Mouse (Mus musculus) G1E (cell line): ENCODE measurements around the gene Ppp4c. TPM values are rescaled to one million over a fixed set of nuclear protein-coding genes. Genes with fewer than 3 reads are reported as not detected.

Source experiments
- ATAC-seq: 2 replicates; pipeline ENCODE4 v1.8.0; 2016; ENCODE audit warnings: mild to moderate bottlenecking; ENCODE audit not compliant: insufficient number of reproducible peaks, poor library complexity, low FRiP score, severe bottlenecking; ENCODE audit errors: extremely low read depth
- DNase-seq: peaks from one replicate; pipeline ENCODE4 v3.0.0; 2012; ENCODE audit warnings: low spot score
- H3K27me3 ChIP-seq: 2 replicates; pipeline ENCODE4 v1.6.1; 2012; ENCODE audit warnings: mild to moderate bottlenecking, low read length, inconsistent platforms; ENCODE audit not compliant: insufficient read depth
- H3K36me3 ChIP-seq: replicated peaks from 2 replicates; pipeline ENCODE3; 2012; ENCODE audit warnings: mild to moderate bottlenecking, inconsistent platforms
- H3K4me1 ChIP-seq: 2 replicates; pipeline ENCODE4 v1.6.1; 2012; ENCODE audit warnings: low read depth, low read length, inconsistent platforms, mixed read lengths; ENCODE audit not compliant: insufficient read depth
- H3K4me3 ChIP-seq: 2 replicates; pipeline ENCODE4 v1.5.1; 2012; ENCODE audit warnings: low read depth, mild to moderate bottlenecking, inconsistent platforms, low read length, moderate library complexity, mixed read lengths
- H3K9me3 ChIP-seq: replicated peaks from 2 replicates; pipeline ENCODE4 v1.6.1; 2012; ENCODE audit warnings: inconsistent platforms
- CTCF ChIP-seq: IDR thresholded peaks from 2 replicates; pipeline ENCODE4 v1.5.1; 2012; ENCODE audit warnings: low read depth, low read length, inconsistent platforms, mixed read lengths
- GATA1 ChIP-seq: IDR thresholded peaks from 2 replicates; pipeline ENCODE4 v1.6.1; 2012; ENCODE audit warnings: borderline replicate concordance, low read length, inconsistent platforms, mixed read lengths
- GATA2 ChIP-seq: IDR thresholded peaks from 2 replicates; pipeline ENCODE4 v1.6.1; 2012; ENCODE audit warnings: low read depth, low read length, inconsistent platforms, borderline replicate concordance
- POLR2AphosphoS5 ChIP-seq: IDR thresholded peaks from 2 replicates; pipeline ENCODE4 v1.6.1; 2012; ENCODE audit warnings: low read depth, low read length, inconsistent platforms; ENCODE audit not compliant: insufficient replicate concordance
- TAL1 ChIP-seq: conservative IDR thresholded peaks from 2 replicates; pipeline ENCODE4 v1.6.1; 2012; ENCODE audit warnings: low read depth, low read length, inconsistent platforms, mixed read lengths
- polyA plus RNA-seq: library from polyadenylated mRNA; stranded (reverse); fragments of >175 nt; gene quantifications from 2 replicates; pipeline ENCODE4 v1.2.3, GENCODE M21; 2012
- total RNA-seq, 2 experiments: library from RNA; stranded (forward) in 1 of 2; stranded (reverse) in 1 of 2; fragments of 200-1000 nt in 1 of 2; fragments of >200 nt in 1 of 2; fragmentation: Nextera tagmentation in 1 of 2; gene quantifications; 2 replicates each; pipeline ENCODE4 v1.2.3; 2014 to 2017

Gene Ppp4c
- total and polyA plus RNA-seq, 3 experiments, result 169 to 186 (median 176) TPM

DNA sequence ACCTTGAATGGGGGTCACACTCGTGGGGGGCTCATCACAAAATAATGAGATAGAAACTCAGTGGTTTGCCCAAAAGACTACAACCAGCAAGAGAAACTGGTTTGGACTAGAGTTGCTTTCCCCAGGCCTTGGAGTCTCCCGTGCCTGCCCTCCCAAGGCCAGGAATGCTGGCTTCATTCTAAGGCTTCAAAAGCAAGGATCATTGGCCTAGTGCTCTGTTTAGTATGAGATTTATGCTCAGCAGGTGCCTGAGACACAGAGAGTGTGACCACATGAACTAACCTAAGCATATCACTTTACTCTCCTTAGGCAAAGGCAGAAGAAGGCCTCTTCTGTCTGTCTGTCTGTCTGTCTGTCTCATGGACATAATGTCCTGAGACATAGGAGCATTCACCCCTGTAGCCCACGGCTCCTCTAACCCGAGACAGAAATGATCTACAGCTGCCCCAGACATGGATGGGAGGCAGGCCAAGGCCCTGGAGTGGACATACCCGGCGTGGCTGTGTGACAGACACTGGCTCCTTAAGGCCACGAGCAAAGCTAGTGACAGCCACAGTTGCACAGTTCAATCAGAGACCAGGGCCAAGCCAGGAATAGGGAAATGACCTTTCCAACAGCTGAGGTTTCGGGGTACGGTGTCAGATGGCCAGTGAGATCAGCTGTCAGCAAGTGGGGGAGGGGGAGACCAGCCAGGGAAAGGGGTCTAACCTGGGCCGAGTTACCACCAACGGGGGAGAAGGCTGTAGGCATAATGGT lies 10.0 kb upstream of the Ppp4c start:
- peaks cover 6% of the 10 kb centered on the region; the same call in 1 of the 2 replicates for H3K27me3 ChIP-seq
- DNase-seq (no peak), ATAC-seq (no peak)
- H3K4me3 ChIP-seq, result no peak overlapping the region
- no peaks in the 10 kb centered on the region for H3K9me3 ChIP-seq
- peaks cover 22% of the 10 kb centered on the region for H3K36me3 ChIP-seq
- no peak for TF ChIP-seq GATA2
- no peak for TF ChIP-seq GATA1
- TF ChIP-seq TAL1, result no peak
- no peak for TF ChIP-seq POLR2AphosphoS5
- no peak for TF ChIP-seq CTCF
- H3K4me1 ChIP-seq, result peaks cover 53% of the 10 kb centered on the region

GRCm38 (mm10) chr7:126801057-126801422 lies 8.7 kb upstream of the Ppp4c start:
- DNase-seq (no peak), ATAC-seq (no peak)
- H3K4me3 ChIP-seq, result no peak overlapping the region
- peaks cover 3% of the 10 kb centered on the region; the same call in 1 of the 2 replicates for H3K27me3 ChIP-seq
- H3K36me3 ChIP-seq, result peaks cover 35% of the 10 kb centered on the region
- no peaks in the 10 kb centered on the region for H3K9me3 ChIP-seq
- H3K4me1 ChIP-seq, result peaks cover 65% of the 10 kb centered on the region
- no peak for TF ChIP-seq GATA1
- no peak for TF ChIP-seq GATA2
- TF ChIP-seq TAL1, result no peak
- no peak for TF ChIP-seq CTCF
- TF ChIP-seq POLR2AphosphoS5, result no peak

DNA sequence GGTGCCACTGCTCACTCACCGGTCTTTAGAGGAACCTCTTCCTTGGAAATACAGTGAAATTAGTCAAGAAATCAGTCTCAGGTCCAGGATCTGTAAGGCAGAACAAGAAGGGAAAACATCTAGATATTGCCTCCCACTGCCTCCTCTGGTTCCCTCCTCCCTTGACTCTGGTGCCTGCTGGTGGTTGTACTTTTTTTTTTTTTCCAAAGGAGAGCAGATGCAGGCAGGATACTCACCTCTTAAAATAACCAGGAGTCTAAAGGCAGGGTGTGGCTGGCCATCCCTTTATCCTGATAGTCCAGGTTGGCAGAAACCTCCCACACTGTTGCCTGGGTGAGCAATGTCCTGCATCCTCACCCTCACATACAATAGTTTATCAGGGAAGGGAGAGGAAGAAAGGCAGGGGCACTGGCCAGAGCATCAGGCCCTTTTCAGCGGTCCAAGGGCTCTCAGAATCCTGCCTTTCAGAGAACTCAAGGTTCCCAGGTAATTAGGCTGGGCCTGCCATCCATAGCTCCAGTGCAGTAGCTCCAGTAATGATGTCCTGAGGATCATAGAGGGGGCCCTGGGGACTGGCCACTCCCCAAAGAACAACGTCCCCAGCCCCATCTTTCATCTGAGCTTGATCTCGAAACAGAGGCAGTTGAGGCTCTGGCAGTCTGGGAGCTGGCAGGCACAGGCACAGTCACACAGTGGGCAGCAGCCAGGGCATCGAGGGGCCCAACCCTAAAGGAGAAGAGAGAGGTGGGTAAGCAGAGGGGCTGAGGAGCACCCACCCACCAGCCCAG lies 8.2 kb upstream of the Ppp4c start:
- peaks cover 71% of the 10 kb centered on the region for H3K4me1 ChIP-seq
- H3K36me3 ChIP-seq, result peaks cover 41% of the 10 kb centered on the region
- ATAC-seq (no peak), DNase-seq (no peak)
- no peak for TF ChIP-seq GATA2
- no peak for TF ChIP-seq TAL1
- TF ChIP-seq CTCF, result no peak
- no peak for TF ChIP-seq POLR2AphosphoS5
- TF ChIP-seq GATA1, result no peak
- H3K9me3 ChIP-seq, result no peaks in the 10 kb centered on the region
- peak overlapping the region; percentile 99 for H3K4me3 ChIP-seq
- peaks cover 3% of the 10 kb centered on the region; the same call in 1 of the 2 replicates for H3K27me3 ChIP-seq

DNA sequence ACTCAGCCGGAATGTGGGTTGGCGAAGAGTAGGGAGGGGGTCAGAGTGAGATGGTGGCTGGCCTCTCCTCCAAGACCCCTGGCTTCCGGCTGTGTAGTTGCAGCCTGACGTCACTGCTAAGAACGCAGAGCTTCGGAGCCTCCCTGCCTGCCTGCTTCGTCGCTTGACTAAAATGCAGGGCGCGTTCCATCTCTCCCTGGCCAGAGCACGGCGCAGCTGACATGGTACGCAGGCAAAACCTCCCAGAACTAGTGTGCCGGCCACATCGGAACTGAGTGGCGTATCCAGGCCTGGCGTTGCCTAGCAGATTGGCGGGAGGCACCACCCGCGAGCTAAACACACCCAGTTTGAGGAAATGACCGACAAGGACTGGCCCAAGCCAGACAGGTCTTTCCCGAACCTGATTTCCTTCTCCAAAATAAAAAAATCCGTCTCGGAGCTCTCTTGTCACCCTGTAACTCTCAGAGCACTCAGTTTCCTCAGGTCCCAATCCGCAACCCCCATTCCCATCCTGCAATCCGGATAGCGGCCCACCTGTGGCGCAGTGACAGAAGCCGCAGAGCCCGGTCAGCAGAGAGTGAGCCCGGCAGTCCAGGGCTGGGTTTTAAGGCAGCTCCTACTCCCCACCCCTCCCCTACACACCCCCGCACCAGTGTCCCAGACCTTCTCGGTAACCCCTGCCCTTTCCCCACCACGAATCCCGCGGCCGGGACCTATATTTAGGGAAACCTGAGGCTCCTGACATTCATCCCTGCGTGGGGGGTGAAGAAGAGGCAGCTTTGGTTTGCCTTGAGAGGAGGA lies 7.4 kb upstream of the Ppp4c start:
- H3K4me1 ChIP-seq, result peaks cover 75% of the 10 kb centered on the region
- H3K27me3 ChIP-seq, result peaks cover 3% of the 10 kb centered on the region; the same call in 1 of the 2 replicates
- ATAC-seq (peak; percentile 64), DNase-seq (peak; percentile 93)
- H3K4me3 ChIP-seq, result peak overlapping the region; percentile 99
- TF ChIP-seq CTCF (no peak), TAL1 (no peak), GATA1 (no peak), POLR2AphosphoS5 (no peak), GATA2 (no peak)
- H3K9me3 ChIP-seq, result no peaks in the 10 kb centered on the region
- peaks cover 46% of the 10 kb centered on the region for H3K36me3 ChIP-seq

DNA sequence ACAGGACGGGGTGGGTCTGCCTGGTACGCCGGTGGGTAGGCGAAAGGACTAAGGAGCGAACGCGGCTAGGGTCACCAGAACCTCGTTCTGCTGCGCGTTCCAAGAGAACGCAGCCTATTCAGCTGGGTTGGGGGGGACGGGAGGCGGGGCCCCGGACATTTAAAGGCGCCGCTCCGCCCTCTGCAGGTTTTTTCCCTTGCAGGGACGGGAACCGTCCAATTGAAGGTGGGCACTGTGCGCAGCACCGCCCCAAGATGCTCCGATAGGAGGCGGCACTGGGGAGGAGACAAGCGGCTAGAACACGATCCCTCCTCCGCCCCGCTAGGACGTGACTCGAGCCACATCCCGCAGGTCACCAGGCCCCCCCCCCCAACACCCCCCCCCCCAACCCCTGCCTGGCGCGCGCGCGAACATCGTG lies 6.8 kb upstream of the Ppp4c start:
- peaks cover 78% of the 10 kb centered on the region for H3K4me1 ChIP-seq
- peaks cover 52% of the 10 kb centered on the region for H3K36me3 ChIP-seq
- ATAC-seq (peak; percentile 84), DNase-seq (peak; percentile 94)
- no peaks in the 10 kb centered on the region for H3K9me3 ChIP-seq
- no peak for TF ChIP-seq GATA1
- TF ChIP-seq CTCF, result no peak
- no peak for TF ChIP-seq POLR2AphosphoS5
- TF ChIP-seq TAL1, result no peak
- TF ChIP-seq GATA2, result no peak
- H3K27me3 ChIP-seq, result peaks cover under 1% of the 10 kb centered on the region; the same call in 1 of the 2 replicates
- peak overlapping the region; percentile 99 for H3K4me3 ChIP-seq
